Comparison of ENCODE assay signal across 9 mouse cellular contexts in genomic region chr13:51526480-51526879, GRCm38 (mm10). TPM values are rescaled to one million over a fixed set of nuclear protein-coding genes. Genes with fewer than 3 reads are reported as not detected.
A peak's percentile ranks its signal among the peaks of the same experiment; 100 is the strongest.
DNase-seq lines count a peak whose midpoint lies in the region; ATAC-seq lines count a peak whose summit lies in the region.
"Had no signal": no experiment of that assay in that cellular context is flagged by ENCODE, and none has a peak within 500 bp of the region (broad histone marks: within the 10 kb centered on the region; RNA-seq: fewer than 3 reads in every experiment).

No protein-coding gene starts in this region.

- H3K27me3 ChIP-seq in midbrain, embryonic 13.5 days, result no peaks in the 10 kb centered on the region
- H3K27me3 ChIP-seq: embryonic facial prominence, embryonic 12.5 days had no signal

- no peaks in the 10 kb centered on the region for H3K4me1 ChIP-seq in midbrain, embryonic 13.5 days (replicated peaks)
- H3K4me1 ChIP-seq: embryonic facial prominence, embryonic 12.5 days had no signal

- no peak overlapping the region for H3K27ac ChIP-seq in midbrain, embryonic 13.5 days
- H3K27ac ChIP-seq: embryonic facial prominence, embryonic 12.5 days had no signal

- H3K36me3 ChIP-seq in midbrain, embryonic 13.5 days, result no peaks in the 10 kb centered on the region
- H3K36me3 ChIP-seq: embryonic facial prominence, embryonic 12.5 days had no signal

- H3K4me3 ChIP-seq in midbrain, embryonic 13.5 days (replicated peaks), result no peak overlapping the region
- H3K4me3 ChIP-seq: embryonic facial prominence, embryonic 12.5 days had no signal

- peak; percentile 2 for DNase-seq in embryo, embryonic 11 days
- DNase-seq in embryo, embryonic 10.5 days (ENCODE audit: low spot score), result no peak
- DNase-seq in 3134 (ENCODE audit: extremely low read depth, insufficient read length, low spot score), result peak; percentile 35
- peak; percentile 17 for DNase-seq in c-Kit-positive CD71-negative TER-119-negative erythroid progenitor cells, embryonic 14.5 days (ENCODE audit: low read depth)
- DNase-seq in layer of hippocampus, adult 8-10 months (ENCODE audit: low spot score in 2 of 2), result peak; percentile 26 to 44
- DNase-seq in right cerebral cortex, postnatal 36 days (ENCODE audit: low spot score in 2 of 2), result peak; percentile 46 to 63

- no peaks in the 10 kb centered on the region for H3K9me3 ChIP-seq in midbrain, embryonic 13.5 days
- H3K9me3 ChIP-seq: embryonic facial prominence, embryonic 12.5 days had no signal

- H3K4me2 ChIP-seq in midbrain, embryonic 13.5 days (replicated peaks), result no peak overlapping the region
- H3K4me2 ChIP-seq: embryonic facial prominence, embryonic 12.5 days had no signal

- 70% methylated on average over 7 of the region's 7 CpGs for WGBS in midbrain, embryonic 13.5 days

- no peak for ATAC-seq in inflammation-experienced regulatory T-cells, adult 6 months
- ATAC-seq in midbrain, embryonic 13.5 days, result no peak

- no peak overlapping the region for H3K9ac ChIP-seq in midbrain, embryonic 13.5 days (replicated peaks)
- H3K9ac ChIP-seq: embryonic facial prominence, embryonic 12.5 days had no signal

RNA-seq across cellular contexts. Expression of gene Shc3, which starts 42.7 kb away (rescaled TPM):
- total RNA-seq in layer of hippocampus, adult 8-10 months (2022), result 100 to 1,000 TPM; 103 to 128 (median 120) TPM
- polyA plus RNA-seq in inflammation-experienced regulatory T-cells, adult 6 months (2017; shearing (Covaris generic)), result not detected
- polyA plus RNA-seq in midbrain, embryonic 13.5 days (2015; fragmentation: Nextera tagmentation; extraction: Ambion mirVana), result 3.2 and 4.1 TPM in 2 replicates
